Mouse (Mus musculus): ENCODE measurements around the gene Gzmd. TPM values are rescaled to one million over a fixed set of nuclear protein-coding genes. Genes with fewer than 3 reads are reported as not detected.

Gene Gzmd
- total RNA-seq, 2 experiments from 2014 or later: not detected

DNA sequence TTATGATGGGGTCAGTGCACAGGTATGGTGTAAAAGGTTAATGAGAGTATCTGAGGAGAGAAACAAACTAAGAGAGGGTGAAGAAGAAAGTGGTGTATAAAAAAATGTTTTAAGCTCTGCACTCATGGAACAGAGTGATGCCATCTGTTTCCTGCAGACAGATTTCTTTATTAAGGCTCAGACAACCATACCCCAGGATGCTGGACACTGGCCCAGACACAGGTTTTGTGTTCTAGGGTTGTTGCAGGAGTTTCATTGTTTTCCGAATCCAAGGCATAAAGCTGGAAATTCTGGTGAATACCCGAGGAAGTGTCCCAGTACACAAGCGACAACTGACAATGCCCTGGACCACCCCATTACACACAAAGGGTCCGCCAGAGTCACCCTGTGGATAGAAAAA is 50.4 kb downstream of the Gzmd start:
- DNase-seq: no peak

Small RNA genes lying within 50 kb of the gene (microRNA-seq; reads per million reads assigned to microRNA genes)
- 0 reads per million in 2 experiments for gene Mir6949

Other genes with a start within 250 kb of the Gzmd start
- under 1 TPM; 0.16 to 0.29 TPM for gene Cbln3, start 248.2 kb downstream of the Gzmd start, total RNA-seq (2021)
- gene Khnyn, start 247.7 kb downstream of the Gzmd start, total RNA-seq (2021): 10 to 100 TPM in 1 of 2 experiments, 1 to 10 TPM in 1; 8.0 to 11.6 TPM
- 10 to 100 TPM; 73.3 to 82.4 TPM for gene Sdr39u1, start 232.3 kb downstream of the Gzmd start, total RNA-seq (2021)
- 10 to 100 TPM; 18.2 to 18.8 TPM for gene Cma1, start 187.9 kb downstream of the Gzmd start, total RNA-seq (2021)
- 1 to 10 TPM in 1 of 2 experiments, under 1 TPM in 1; 0.65 to 1.5 TPM for gene Cma2, start 181.6 kb downstream of the Gzmd start, total RNA-seq (2021)
- gene Mcpt1, start 114.6 kb downstream of the Gzmd start, total RNA-seq (2021): not detected
- gene Mcpt9, start 102.1 kb downstream of the Gzmd start, total RNA-seq (2021): not detected
- not detected for gene Mcpt2, start 90.6 kb downstream of the Gzmd start, total RNA-seq (2021)
- gene Mcpt4, start 70.3 kb downstream of the Gzmd start, total RNA-seq (2021): 10 to 100 TPM; 12.7 to 13.9 TPM
- under 1 TPM in 1 of 2 experiments, not detected in 1; 0.43 TPM for gene Mcpt8, start 47.3 kb downstream of the Gzmd start, total RNA-seq (2021)
- under 1 TPM in 1 of 2 experiments, not detected in 1; 0.97 TPM for gene Ctsg, start 30.0 kb downstream of the Gzmd start, total RNA-seq (2021)
- not detected for gene Gzme, start 12.0 kb downstream of the Gzmd start, total RNA-seq (2021)
- gene Gzmg, start 27.0 kb upstream of the Gzmd start, total RNA-seq (2021): not detected
- not detected for gene Gzmn, start 42.0 kb upstream of the Gzmd start, total RNA-seq (2021)
- gene Gzmf, start 78.8 kb upstream of the Gzmd start, total RNA-seq (2021): not detected
- not detected for gene Gzmc, start 102.0 kb upstream of the Gzmd start, total RNA-seq (2021)
- gene Gzmb, start 129.7 kb upstream of the Gzmd start, total RNA-seq (2021): not detected
- gene Atp12a, start 232.5 kb upstream of the Gzmd start, total RNA-seq (2021): not detected